Mouse (Mus musculus): Measurements from ENCODE around the gene Slc34a3. TPM values are rescaled to one million over a fixed set of nuclear protein-coding genes. Genes with fewer than 3 reads are reported as not detected.
A peak's percentile ranks its signal among the peaks of the same experiment; 100 is the strongest.

Slc34a3 gene
- polyA plus RNA-seq, 1 experiment from 2014 or later, result not detected

- 13% methylated on average over 6 of the region's 6 CpGs for WGBS
- Histone ChIP-seq H3K27me3 (replicated peaks; ENCODE audit: control insufficient read depth, insufficient read depth, low read length) (peaks cover 13% of the 10 kb centered on the region), H3K9me3 (ENCODE audit: control insufficient read depth, low read length) (no peaks in the 10 kb centered on the region), H3K9ac (ENCODE audit: low read depth, low read length) (no peak overlapping the region), H3K36me3 (ENCODE audit: control insufficient read depth, insufficient read depth, low read length) (peaks cover 4% of the 10 kb centered on the region; the same call in 1 of the 2 replicates), H3K4me2 (ENCODE audit: low read depth, low read length) (peak overlapping the region; percentile 96), H3K4me1 (ENCODE audit: control insufficient read depth, insufficient read depth, low read length) (peaks cover 15% of the 10 kb centered on the region), H3K4me3 (ENCODE audit: low read depth, low read length) (peak overlapping the region; percentile 59), H3K27ac (replicated peaks; ENCODE audit: low read depth, low read length) (no peak overlapping the region)
- DNase-seq (ENCODE audit: low spot score), result no peak
- no peak for ATAC-seq (ENCODE audit: low read depth)
These were observed 7.2 kb upstream of the Slc34a3 start for GRCm38 (mm10) chr2:25241438-25241775.

GRCm38 (mm10) chr2:25240723-25241437 lies 6.7 kb upstream of the Slc34a3 start:
- WGBS, result 1% methylated on average over 23 of the region's 29 CpGs
- Histone ChIP-seq H3K4me1 (ENCODE audit: control insufficient read depth, insufficient read depth, low read length) (peaks cover 15% of the 10 kb centered on the region), H3K36me3 (ENCODE audit: control insufficient read depth, insufficient read depth, low read length) (no peaks in the 10 kb centered on the region), H3K4me3 (ENCODE audit: low read depth, low read length) (peak overlapping the region; percentile 59), H3K4me2 (ENCODE audit: low read depth, low read length) (peak overlapping the region; percentile 96), H3K27ac (replicated peaks; ENCODE audit: low read depth, low read length) (peak overlapping the region; percentile 42), H3K27me3 (replicated peaks; ENCODE audit: control insufficient read depth, insufficient read depth, low read length) (peaks cover 13% of the 10 kb centered on the region), H3K9me3 (ENCODE audit: control insufficient read depth, low read length) (no peaks in the 10 kb centered on the region), H3K9ac (ENCODE audit: low read depth, low read length) (peak overlapping the region; percentile 34; the same call in 1 of the 2 replicates)
- peak; percentile 90 for ATAC-seq (ENCODE audit: low read depth)
- DNase-seq (ENCODE audit: low spot score), result peak; percentile 94

GRCm38 (mm10) chr2:25240310-25240709 lies 6.1 kb upstream of the Slc34a3 start:
- Histone ChIP-seq H3K27ac (replicated peaks; ENCODE audit: low read depth, low read length) (peak overlapping the region; percentile 42), H3K4me2 (ENCODE audit: low read depth, low read length) (peak overlapping the region; percentile 96), H3K4me1 (ENCODE audit: control insufficient read depth, insufficient read depth, low read length) (peaks cover 15% of the 10 kb centered on the region), H3K27me3 (replicated peaks; ENCODE audit: control insufficient read depth, insufficient read depth, low read length) (peaks cover 13% of the 10 kb centered on the region), H3K9me3 (ENCODE audit: control insufficient read depth, low read length) (no peaks in the 10 kb centered on the region), H3K36me3 (ENCODE audit: control insufficient read depth, insufficient read depth, low read length) (no peaks in the 10 kb centered on the region), H3K9ac (ENCODE audit: low read depth, low read length) (peak overlapping the region; percentile 34; the same call in 1 of the 2 replicates), H3K4me3 (ENCODE audit: low read depth, low read length) (peak overlapping the region; percentile 59)
- no peak for DNase-seq (ENCODE audit: low spot score)
- 53% methylated on average over 8 of the region's 8 CpGs for WGBS
- ATAC-seq (ENCODE audit: low read depth), result peak; percentile 4; the same call in 1 of the 2 replicates

GRCm38 (mm10) chr2:25239766-25240165 lies 5.6 kb upstream of the Slc34a3 start:
- ATAC-seq (ENCODE audit: low read depth) (no peak), DNase-seq (ENCODE audit: low spot score) (no peak)
- Histone ChIP-seq H3K9ac (ENCODE audit: low read depth, low read length) (no peak overlapping the region), H3K36me3 (ENCODE audit: control insufficient read depth, insufficient read depth, low read length) (no peaks in the 10 kb centered on the region), H3K4me1 (ENCODE audit: control insufficient read depth, insufficient read depth, low read length) (peaks cover 15% of the 10 kb centered on the region), H3K27ac (replicated peaks; ENCODE audit: low read depth, low read length) (no peak overlapping the region), H3K9me3 (ENCODE audit: control insufficient read depth, low read length) (no peaks in the 10 kb centered on the region), H3K4me3 (ENCODE audit: low read depth, low read length) (no peak overlapping the region), H3K4me2 (ENCODE audit: low read depth, low read length) (no peak overlapping the region), H3K27me3 (replicated peaks; ENCODE audit: control insufficient read depth, insufficient read depth, low read length) (peaks cover 13% of the 10 kb centered on the region)
- 68% methylated on average over 3 of the region's 3 CpGs for WGBS

GRCm38 (mm10) chr2:25238106-25238505 lies 3.9 kb upstream of the Slc34a3 start:
- no peak overlapping the region for H3K9ac ChIP-seq (ENCODE audit: low read depth, low read length)
- H3K4me1 ChIP-seq (ENCODE audit: control insufficient read depth, insufficient read depth, low read length), result peaks cover 15% of the 10 kb centered on the region
- no peaks in the 10 kb centered on the region for H3K9me3 ChIP-seq (ENCODE audit: control insufficient read depth, low read length)
- H3K36me3 ChIP-seq (ENCODE audit: control insufficient read depth, insufficient read depth, low read length), result no peaks in the 10 kb centered on the region
- no peak overlapping the region for H3K4me2 ChIP-seq (ENCODE audit: low read depth, low read length)
- DNase-seq (ENCODE audit: low spot score) (no peak), ATAC-seq (ENCODE audit: low read depth) (no peak)
- H3K4me3 ChIP-seq (ENCODE audit: low read depth, low read length), result no peak overlapping the region
- peaks cover 13% of the 10 kb centered on the region for H3K27me3 ChIP-seq (replicated peaks; ENCODE audit: control insufficient read depth, insufficient read depth, low read length)
- no peak overlapping the region for H3K27ac ChIP-seq (replicated peaks; ENCODE audit: low read depth, low read length)

GRCm38 (mm10) chr2:25237522-25237921 lies 3.4 kb upstream of the Slc34a3 start:
- Histone ChIP-seq H3K36me3 (ENCODE audit: control insufficient read depth, insufficient read depth, low read length) (no peaks in the 10 kb centered on the region), H3K9ac (ENCODE audit: low read depth, low read length) (no peak overlapping the region), H3K27me3 (replicated peaks; ENCODE audit: control insufficient read depth, insufficient read depth, low read length) (peaks cover 10% of the 10 kb centered on the region), H3K4me3 (ENCODE audit: low read depth, low read length) (no peak overlapping the region), H3K27ac (replicated peaks; ENCODE audit: low read depth, low read length) (no peak overlapping the region), H3K9me3 (ENCODE audit: control insufficient read depth, low read length) (no peaks in the 10 kb centered on the region), H3K4me1 (ENCODE audit: control insufficient read depth, insufficient read depth, low read length) (peaks cover 15% of the 10 kb centered on the region), H3K4me2 (ENCODE audit: low read depth, low read length) (no peak overlapping the region)
- no peak for DNase-seq (ENCODE audit: low spot score)
- 71% methylated on average over 4 of the region's 4 CpGs for WGBS
- no peak for ATAC-seq (ENCODE audit: low read depth)

GRCm38 (mm10) chr2:25236614-25237013 lies 2.5 kb upstream of the Slc34a3 start, which contains the start of gene Rnf224:
Rnf224 (minus strand) TSS chr2:25236787.
- Histone ChIP-seq H3K9me3 (ENCODE audit: control insufficient read depth, low read length) (no peaks in the 10 kb centered on the region), H3K27ac (replicated peaks; ENCODE audit: low read depth, low read length) (no peak within 1 kb of the TSS), H3K9ac (ENCODE audit: low read depth, low read length) (no peak within 1 kb of the TSS), H3K4me1 (ENCODE audit: control insufficient read depth, insufficient read depth, low read length) (peaks cover 12% of the 10 kb centered on the region), H3K27me3 (replicated peaks; ENCODE audit: control insufficient read depth, insufficient read depth, low read length) (peaks cover 5% of the 10 kb centered on the region; the same call in 1 of the 2 replicates), H3K4me2 (ENCODE audit: low read depth, low read length) (no peak within 1 kb of the TSS), H3K36me3 (ENCODE audit: control insufficient read depth, insufficient read depth, low read length) (no peaks in the 10 kb centered on the region), H3K4me3 (ENCODE audit: low read depth, low read length) (no peak within 1 kb of the TSS)
- WGBS, result 31% methylated on average over 8 of the region's 8 CpGs
- ATAC-seq (ENCODE audit: low read depth) (no peak), DNase-seq (ENCODE audit: low spot score) (no peak)

GRCm38 (mm10) chr2:25234551-25235220 lies 522 bp upstream of the Slc34a3 start:
- Histone ChIP-seq H3K9ac (ENCODE audit: low read depth, low read length) (no peak overlapping the region), H3K4me2 (ENCODE audit: low read depth, low read length) (no peak overlapping the region), H3K27ac (replicated peaks; ENCODE audit: low read depth, low read length) (no peak overlapping the region), H3K36me3 (ENCODE audit: control insufficient read depth, insufficient read depth, low read length) (no peaks in the 10 kb centered on the region), H3K9me3 (ENCODE audit: control insufficient read depth, low read length) (no peaks in the 10 kb centered on the region), H3K4me3 (ENCODE audit: low read depth, low read length) (no peak overlapping the region), H3K27me3 (replicated peaks; ENCODE audit: control insufficient read depth, insufficient read depth, low read length) (no peaks in the 10 kb centered on the region), H3K4me1 (ENCODE audit: control insufficient read depth, insufficient read depth, low read length) (no peaks in the 10 kb centered on the region)
- 67% methylated on average over 5 of the region's 5 CpGs for WGBS
- no peak for DNase-seq (ENCODE audit: low spot score)
- ATAC-seq (ENCODE audit: low read depth), result no peak

All from embryonic facial prominence, embryonic 14.5 days (tissue).